Mouse (Mus musculus): ENCODE results near the gene Oprl1.

The Oprl1 gene

DNA sequence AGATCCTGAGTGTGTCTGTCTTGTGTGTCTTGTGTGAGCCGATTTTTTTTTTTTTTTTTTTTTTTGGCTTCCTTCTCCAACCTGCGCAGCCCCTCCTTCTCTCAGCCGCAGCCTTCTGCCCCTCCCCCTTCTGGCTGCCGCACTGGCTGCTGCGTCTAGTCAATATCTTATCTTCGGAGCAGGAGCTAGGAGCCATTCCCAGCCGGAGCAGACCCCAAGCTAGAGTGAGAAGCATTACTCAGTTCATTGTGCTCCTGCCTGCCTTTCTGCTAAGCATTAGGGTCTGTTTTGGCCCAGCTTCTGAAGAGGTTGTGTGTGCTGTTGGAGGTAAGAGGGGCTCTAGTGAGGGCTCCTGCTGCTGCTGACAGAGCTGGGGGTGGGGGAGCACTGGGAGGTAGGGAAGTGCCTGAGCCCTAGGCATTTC is at the start of gene Oprl1:
Gene Oprl1, plus strand, starts transcription at position 114 of the 424 bp plus-strand sequence.
- 0 out of 2 replicates have a peak, but pooled peaks have one; percentile 45 for ATAC-seq (ENCODE audit: insufficient number of reproducible peaks, low FRiP score, low TSS enrichment)

DNA sequence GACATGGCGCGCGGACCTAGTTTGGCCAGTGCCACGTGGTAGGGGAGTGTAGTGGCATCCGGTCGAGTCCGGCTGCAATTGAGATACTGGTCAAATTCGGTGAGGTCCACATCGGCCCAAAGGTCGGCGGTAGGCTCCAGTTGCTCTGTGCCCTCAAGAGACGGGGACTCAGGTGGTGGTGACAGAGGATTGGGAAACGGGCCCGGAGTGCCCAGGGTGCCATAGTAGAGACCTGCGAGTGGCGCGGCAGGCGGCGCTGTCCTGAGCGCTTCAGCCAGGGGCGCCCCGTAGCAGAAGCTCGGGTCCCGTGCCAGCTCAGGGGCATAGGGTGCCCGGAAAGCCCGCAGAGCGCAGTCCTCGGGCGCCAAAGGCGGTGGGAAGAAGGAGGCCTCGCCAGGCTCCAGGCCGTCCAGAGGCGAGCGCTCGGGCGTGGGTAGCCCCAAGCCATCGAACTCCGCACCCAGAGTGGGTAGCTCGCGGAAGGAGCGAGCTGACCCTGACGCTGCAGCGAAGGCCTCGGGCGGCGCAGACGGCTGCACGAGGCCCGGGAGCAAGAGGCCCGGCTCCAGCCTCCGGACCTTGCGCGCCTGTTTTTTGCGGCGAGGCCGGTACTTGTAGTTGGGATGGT is 44.4 kb upstream of the Oprl1 start:
- ATAC-seq (ENCODE audit: insufficient number of reproducible peaks, low FRiP score, low TSS enrichment) = no peak

DNA sequence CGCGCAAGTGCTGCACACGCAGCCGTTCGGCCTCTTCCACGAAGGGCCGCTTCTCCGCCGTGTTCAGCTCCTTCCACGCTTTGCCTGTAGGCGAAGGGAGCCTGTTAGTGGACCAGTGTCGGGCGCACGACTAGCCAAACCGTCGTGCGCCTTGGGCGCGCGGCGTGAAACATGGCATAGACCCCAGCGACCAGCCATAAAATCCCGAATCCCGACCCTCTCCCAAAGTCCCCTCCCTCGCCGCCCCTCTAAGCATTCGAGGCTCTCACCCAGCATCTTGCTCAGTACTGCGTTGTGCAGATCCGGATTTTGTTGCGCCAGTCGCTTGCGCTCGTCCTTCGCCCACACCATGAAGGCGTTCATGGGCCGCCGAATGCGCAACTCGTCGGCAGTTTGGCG is 43.9 kb upstream of the Oprl1 start:
- ATAC-seq (ENCODE audit: insufficient number of reproducible peaks, low FRiP score, low TSS enrichment) = no peak

DNA sequence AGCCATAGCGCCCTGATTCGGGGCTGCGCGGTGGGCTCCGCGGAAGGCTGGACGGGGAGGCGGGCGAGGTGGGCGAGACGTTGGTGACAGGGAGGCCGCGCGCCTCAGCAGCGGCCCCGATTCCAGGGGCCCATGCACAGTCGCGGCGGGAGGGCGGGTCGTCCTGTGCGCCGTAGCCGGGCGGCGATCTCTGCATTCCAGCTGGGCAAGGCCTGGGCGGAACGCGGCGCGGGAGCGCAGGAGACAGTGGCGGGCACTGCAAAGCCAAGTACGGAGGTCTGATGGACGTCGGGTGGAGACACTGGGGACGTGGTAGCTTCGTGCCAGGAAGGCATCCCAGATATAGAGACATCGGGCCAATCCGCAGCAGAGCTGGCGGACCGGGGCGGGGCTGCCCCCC is 43.5 kb upstream of the Oprl1 start, which contains the start of gene Sox18:
Gene Sox18, minus strand, starts transcription at position 315 of the 400 bp plus-strand sequence.
- no peak for ATAC-seq (ENCODE audit: insufficient number of reproducible peaks, low FRiP score, low TSS enrichment)

DNA sequence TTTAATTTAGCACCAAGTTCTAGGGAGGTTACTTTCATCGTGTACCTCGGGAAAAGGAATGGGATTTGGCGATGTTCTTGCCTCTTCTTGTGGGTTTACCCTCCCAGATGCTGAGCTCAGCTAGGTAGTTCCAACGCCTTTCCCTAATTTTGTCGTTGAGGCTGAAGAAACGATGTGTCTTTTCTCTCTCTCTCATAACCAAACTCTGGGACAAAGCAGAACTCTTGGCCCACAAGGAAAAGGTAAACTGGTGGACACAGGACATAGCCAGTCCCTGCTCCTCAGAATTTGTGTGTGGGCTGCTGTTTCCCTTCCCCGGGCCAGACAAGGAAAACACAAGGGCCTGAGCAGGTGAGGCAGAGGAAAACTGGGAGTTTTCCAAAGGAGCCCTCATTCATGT is 42.8 kb upstream of the Oprl1 start:
- ATAC-seq (ENCODE audit: insufficient number of reproducible peaks, low FRiP score, low TSS enrichment) = no peak

DNA sequence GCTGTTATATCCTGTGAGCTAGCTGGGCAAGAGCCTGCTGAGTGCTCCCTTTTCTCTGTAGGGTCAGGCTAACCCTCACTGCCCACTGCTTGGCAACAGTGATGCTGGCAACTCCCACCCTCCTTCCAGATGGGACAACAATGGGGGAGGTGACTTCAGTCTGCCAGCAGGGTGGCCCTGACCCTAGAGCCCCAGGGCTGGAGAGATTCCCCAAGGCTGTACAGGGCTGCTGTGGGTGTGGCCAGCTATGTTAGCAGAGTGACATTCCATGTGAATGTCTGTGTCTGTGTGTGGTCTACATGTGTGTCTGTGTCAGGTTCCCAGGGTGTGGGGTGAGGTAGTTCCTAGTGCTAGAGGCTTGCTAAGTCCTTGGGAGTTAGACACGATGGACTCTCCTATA is 41.3 kb upstream of the Oprl1 start:
- no peak for ATAC-seq (ENCODE audit: insufficient number of reproducible peaks, low FRiP score, low TSS enrichment)

DNA sequence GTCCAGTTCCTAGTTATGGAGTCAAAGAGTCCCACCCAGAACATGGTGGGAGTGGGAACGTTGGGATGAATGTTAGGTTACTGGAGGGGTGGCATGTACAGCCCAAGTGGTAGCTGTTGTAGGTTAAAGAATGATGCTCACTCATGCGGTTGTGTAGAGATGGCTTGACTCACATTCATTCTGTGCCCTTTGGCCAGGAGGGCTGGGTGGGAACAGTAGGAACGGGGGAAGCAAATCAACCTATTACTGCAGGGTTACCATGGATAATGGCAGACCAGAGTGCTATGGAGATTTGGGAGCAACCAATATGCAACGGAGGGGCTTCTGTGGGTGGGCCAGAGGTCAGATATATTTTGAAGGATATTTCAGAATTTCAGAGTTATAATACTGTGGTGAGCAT is 39.9 kb upstream of the Oprl1 start:
- ATAC-seq (ENCODE audit: insufficient number of reproducible peaks, low FRiP score, low TSS enrichment) = no peak

DNA sequence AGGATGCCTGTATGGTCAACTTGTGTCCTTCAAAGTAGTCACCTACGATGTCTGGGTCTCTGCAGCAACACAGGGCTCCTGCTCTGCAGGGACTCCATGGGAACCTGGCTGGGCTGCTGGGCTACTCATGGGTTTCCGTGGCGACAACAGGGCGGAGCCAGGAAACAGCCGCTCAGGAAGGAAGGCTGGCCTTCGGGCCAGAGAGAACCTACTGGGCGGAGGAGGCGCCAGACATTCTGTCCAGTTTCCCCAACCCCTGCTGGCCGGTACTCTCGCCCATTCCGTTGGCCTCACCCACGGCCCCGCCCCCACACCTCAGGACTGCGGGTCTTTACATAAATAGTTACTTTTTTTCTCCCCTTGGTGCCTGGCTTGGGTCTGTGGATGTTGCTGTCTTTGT is 39.4 kb upstream of the Oprl1 start:
- ATAC-seq (ENCODE audit: insufficient number of reproducible peaks, low FRiP score, low TSS enrichment) = no peak

DNA sequence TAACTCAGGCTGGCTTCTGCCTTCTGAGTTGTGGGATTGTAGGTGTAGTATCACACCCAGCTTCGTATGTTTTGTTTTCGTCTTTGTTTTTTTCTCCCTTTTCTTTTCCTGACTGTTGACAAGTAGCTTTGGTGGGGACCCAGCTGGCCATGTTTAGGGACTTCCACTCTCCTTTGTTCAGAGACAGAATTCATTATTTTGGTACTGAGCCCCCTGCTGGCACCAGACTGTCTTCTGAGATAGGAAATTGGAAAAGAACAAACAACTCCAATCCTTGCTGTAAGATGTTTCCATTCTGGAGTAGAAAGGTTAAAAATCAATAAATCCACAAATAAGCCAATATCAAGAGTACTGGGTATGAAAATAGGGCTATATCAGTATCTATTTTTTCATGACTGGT is 38.4 kb upstream of the Oprl1 start:
- no peak for ATAC-seq (ENCODE audit: insufficient number of reproducible peaks, low FRiP score, low TSS enrichment)

DNA sequence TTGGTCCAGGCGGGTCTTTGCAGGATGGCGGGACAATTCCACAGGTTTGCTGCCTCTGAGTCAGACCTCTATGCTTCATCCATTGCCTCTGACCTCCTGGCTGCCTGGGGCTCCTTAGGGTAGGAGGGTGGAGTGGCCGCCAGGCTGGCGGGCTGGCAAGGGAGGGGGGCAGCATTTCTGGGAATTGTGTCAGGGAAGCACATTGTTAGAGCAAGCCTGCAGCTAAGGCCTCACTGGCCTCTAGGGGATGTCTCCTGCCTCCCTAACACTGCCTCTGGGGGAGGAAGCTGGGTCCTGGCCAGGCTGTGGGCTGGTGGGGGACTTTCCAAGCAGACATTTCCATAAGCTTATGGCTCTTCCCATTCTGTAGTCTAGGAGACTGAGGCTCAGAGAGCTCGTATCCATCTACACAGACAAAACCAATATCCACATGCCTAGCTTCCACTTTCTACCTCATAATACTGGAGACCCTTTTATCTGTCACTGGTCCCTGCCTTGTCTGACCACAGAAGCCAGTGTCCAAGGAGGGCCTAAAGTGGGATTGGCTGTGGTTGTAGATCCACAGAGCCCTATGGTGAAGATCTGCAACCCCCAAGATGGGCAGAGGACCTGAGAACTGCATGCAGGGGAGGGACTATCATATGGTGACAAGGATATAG is 37.6 kb upstream of the Oprl1 start:
- ATAC-seq (ENCODE audit: insufficient number of reproducible peaks, low FRiP score, low TSS enrichment) = no peak

DNA sequence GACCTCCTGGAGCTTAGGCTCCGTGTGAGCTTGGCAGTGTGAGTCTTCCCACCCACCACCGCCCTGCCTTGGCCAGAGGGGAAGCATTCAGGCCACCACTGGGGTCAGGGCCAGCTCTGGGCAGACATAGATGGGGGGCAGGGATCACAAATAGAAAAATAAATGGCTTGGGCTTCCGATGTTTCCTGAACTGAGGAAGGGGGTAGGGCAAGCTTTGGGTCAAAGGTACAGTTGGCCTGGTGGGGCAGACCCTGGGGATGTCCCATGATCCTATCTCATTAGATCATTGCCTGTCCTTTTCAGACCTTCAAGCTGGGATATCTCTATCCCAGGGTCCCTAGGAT is 37.1 kb upstream of the Oprl1 start:
- no peak for ATAC-seq (ENCODE audit: insufficient number of reproducible peaks, low FRiP score, low TSS enrichment)

DNA sequence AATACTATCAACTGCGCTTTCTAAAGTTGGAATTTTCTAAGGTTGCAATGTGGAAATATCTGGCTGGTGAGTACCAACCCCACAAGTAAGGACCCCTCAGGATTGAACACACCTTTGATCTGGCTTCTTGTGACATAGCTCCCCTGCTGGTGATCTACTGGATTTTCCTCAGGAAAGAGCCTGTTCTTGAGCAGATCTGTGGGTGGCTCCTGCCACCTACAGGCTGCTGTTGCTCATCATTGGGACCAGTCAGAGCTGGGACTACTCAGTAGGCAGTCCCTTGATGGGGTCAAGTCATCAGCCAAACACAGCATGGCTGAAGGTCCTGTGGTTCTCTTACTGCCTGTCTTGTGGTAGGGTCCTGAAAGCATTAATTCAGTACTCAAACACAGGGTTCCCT is 36.0 kb upstream of the Oprl1 start:
- peak; percentile 36; the same call in 1 of the 2 replicates for ATAC-seq (ENCODE audit: insufficient number of reproducible peaks, low FRiP score, low TSS enrichment)

DNA sequence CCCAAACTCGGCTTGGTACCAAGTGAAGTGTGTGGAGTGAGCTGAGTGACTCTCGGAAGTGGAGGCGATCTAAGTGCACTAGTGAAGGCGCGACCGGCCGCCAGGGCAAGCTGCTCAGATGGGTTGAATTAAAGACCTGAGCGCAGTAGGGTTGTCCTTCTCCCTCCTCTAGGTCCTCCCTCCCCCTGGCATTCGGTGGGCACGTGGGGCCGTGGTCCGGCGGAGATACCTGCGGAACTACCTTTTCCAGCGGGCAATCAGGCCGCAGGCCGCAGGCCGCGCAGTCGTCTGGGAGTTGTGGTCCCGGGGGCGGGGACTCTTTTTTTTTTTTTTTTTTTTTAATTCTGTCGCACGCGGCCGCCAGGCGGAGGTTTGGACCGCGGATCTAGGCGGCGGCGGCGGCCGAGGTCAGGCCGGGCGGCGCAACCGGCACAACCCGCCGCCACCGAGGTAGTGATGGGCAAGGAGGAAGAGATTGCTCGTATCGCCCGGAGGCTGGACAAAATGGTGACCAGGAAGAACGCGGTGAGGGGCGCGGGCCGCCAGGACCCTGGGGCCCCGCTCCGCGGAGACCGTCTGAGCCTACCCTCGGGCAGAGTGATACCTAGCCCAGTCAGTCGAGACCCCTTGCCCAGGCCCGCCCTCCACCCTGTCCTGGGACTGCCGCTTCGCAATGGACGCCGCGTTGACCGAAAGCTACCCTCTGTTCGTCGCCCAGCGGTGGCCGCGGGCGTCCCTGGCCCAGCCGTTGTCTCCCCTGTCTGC is 34.7 kb upstream of the Oprl1 start, which contains the start of gene Tcea2:
Gene Tcea2, plus strand, starts transcription at position 360 of the 765 bp plus-strand sequence.
- ATAC-seq (ENCODE audit: insufficient number of reproducible peaks, low FRiP score, low TSS enrichment) = peak; percentile 61

DNA sequence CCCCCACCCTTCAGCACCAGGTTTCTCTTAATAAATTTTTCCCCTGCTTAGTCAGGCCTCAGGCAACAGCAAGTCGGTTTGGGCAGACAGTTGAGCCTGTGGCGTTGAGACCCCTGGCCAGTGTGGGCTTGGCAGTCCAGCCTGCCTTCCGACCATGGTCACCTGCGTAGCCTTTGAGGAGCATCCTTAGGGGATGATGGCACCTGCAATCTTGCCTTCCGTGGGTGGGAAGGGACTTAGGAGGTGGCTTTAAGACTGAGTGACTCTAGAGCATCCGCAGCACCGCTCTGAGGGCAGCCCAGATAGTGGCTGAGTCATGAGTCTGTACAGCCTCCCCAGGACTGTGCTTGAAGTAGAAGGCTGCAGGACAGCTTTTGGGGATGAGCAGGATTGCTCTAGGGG is 34.1 kb upstream of the Oprl1 start:
- ATAC-seq (ENCODE audit: insufficient number of reproducible peaks, low FRiP score, low TSS enrichment) = peak; percentile 33; the same call in 1 of the 2 replicates

DNA sequence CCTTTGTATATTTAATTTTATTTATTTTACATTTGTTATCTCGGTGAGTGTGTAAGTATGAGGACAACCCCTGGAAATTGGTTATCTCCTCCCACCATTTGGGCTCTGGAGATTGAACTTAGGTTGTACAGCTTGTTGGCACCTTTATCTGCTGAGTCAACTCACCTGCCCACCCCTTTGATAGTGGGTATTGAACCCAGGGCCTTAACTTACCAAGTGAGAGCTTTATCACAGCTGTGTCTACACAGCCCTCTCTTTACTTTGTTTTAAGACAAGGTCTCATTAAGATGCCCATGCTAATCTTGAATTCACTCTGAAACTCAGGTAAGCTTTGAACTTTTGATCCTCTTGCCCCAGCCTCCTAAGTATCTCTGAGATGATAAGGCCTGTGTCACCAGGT is 32.8 kb upstream of the Oprl1 start:
- ATAC-seq (ENCODE audit: insufficient number of reproducible peaks, low FRiP score, low TSS enrichment) = no peak

DNA sequence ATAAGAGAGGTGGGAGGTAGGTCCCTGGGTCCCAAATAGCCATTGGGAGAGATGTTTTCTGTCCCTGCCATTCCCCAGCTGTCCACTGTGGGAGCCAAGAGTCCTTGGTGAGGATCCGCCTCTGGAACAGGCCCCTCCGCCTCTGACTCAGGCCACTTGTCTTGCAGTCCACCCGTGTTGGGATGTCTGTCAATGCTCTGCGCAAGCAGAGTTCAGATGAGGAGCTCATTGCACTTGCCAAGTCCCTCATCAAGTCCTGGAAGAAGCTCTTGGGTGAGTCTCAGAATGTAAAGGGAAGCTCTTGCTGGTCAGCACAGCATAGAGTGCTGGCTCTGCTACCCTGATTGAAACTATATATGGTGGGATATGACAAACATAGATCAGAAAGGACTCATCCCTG is 31.4 kb upstream of the Oprl1 start:
- no peak for ATAC-seq (ENCODE audit: insufficient number of reproducible peaks, low FRiP score, low TSS enrichment)

DNA sequence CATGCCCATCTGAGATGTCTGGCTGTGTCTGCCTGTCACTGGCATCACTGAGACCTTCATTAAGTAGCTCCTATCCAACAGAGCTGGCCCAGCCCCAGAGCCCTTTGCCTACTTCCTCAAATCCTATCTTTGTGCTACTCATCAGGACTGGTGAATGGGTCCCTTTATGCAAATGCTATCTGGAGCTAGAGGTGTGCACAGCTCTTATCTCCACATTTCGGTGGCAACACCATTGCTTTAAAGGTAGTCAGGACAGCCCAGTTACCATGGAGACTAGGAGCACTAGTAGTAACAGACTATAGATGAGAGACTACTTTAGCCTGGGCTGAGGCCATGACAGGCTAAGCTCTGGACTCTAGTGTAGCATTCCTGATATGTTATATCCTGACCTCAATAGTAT is 30.1 kb upstream of the Oprl1 start:
- no peak for ATAC-seq (ENCODE audit: insufficient number of reproducible peaks, low FRiP score, low TSS enrichment)

DNA sequence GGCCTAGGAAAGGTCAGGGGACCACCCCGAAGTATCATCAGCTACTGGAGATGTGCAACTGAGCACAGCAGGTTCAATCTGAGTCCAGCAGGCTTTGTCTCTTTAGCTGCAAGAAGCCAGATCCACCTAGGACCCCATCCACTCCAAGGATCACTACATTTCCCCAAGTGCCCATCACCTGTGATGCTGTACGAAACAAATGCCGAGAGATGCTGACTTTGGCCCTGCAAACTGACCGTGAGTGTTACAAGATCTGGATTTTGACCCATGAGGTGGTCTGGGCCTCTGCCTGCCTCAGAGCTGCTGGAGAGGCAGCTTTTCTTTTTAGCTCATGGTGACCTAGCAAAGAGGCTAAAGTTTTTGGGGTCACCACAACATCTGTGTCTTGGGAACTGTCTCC is 29.1 kb upstream of the Oprl1 start:
- ATAC-seq (ENCODE audit: insufficient number of reproducible peaks, low FRiP score, low TSS enrichment) = no peak

DNA sequence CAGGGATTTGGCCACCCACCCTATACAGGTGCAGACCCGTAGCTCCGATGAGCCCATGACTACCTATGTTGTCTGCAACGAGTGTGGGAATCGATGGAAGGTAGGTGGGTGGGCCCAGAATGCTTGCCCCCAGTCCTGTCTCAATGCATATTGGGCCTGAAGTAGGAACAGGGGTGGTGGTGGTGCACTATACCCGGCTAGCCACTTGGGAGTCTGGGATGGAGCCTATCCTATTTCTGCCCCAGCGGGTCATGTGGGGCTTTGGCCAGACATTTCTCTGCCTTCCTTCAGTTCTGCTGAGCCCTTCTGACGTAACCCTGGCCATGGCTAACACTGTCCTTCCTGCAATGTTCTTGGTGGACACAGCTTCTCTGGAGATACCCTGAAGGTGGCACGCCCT is 27.2 kb upstream of the Oprl1 start:
- ATAC-seq (ENCODE audit: insufficient number of reproducible peaks, low FRiP score, low TSS enrichment) = no peak

DNA sequence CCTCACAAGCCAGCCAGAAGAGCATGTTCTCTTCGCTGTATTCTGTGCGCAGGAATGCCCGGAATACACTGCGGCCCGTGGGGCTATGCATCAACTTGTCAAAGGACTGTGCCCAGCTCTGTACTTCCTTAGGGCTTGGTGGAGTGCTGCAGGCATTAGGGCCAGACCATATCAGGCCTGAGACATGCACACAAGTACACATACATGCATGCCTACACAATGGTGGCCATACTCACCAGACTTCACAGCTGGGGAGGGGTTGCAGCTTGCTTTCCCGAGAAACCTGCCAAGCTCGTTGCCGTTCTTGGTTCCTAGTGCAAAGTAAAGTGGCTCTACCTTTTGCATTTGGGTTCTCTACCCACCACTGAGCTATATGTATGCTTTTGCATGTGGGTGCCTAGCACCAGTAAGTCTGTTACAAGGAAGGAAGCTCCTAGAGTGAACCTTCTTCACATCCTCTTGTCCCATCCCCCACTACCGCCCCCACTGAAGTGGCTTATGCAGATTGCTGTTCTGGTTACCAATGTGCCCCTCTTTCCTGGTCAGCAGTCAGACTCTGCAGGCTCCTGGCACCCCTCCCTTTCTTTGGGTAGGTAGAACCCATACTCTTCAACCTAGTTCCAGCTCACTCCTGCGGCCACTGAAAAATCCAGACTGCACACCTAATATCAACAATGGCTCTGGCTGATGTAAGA is 25.2 kb upstream of the Oprl1 start:
- no peak for ATAC-seq (ENCODE audit: insufficient number of reproducible peaks, low FRiP score, low TSS enrichment)

DNA sequence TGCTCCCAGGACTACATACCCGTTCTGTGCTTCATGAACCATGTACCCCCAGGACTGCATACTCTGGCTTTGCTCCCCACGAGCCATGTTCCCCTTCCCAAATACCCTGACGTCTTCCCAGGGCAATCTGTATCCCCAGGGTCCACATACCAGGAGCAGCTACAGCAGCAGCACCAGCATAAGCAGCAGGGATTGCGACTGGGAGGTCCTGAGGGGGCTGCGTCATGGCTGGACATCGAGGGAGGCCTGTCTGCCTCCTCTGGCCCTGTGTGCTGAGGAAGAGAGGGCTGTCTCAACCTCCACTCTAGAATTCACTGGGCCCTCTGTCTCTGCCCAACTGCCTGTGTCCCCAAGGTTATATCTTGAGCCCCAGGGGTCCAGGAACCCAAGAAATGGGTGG is 23.7 kb upstream of the Oprl1 start:
- no peak for ATAC-seq (ENCODE audit: insufficient number of reproducible peaks, low FRiP score, low TSS enrichment)

All from cerebellum, adult (tissue).